Mouse (Mus musculus) kidney, embryonic 15.5 days (tissue): Measurements from ENCODE around the gene Mnd1. TPM values are rescaled to one million over a fixed set of nuclear protein-coding genes. Genes with fewer than 3 reads are reported as not detected.
A peak's percentile ranks its signal among the peaks of the same experiment; 100 is the strongest.

Experiments used
- ATAC-seq: fragments of 200-750 bp; cut with Nextera tagmentation; replicated peaks from 2 replicates; pipeline ENCODE4 v1.8.0; 2017; ENCODE audit warnings: moderate TSS enrichment; ENCODE audit not compliant: low FRiP score
- H3K27ac ChIP-seq: fragments of 300-500 bp; sonication (generic); 2 replicates; pipeline ENCODE4 v1.5.1; 2015; ENCODE audit warnings: mild to moderate bottlenecking, inconsistent platforms
- H3K27me3 ChIP-seq: fragments of 300-500 bp; sonication (generic); 2 replicates; pipeline ENCODE4 v1.6.1; 2015; ENCODE audit warnings: inconsistent platforms
- H3K36me3 ChIP-seq: fragments of 300-500 bp; sonication (generic); 2 replicates; pipeline ENCODE4 v1.6.1; 2015; ENCODE audit warnings: inconsistent platforms
- H3K4me1 ChIP-seq: fragments of 300-500 bp; sonication (generic); 2 replicates; pipeline ENCODE4 v1.6.1; 2015; ENCODE audit warnings: inconsistent platforms
- H3K4me2 ChIP-seq: fragments of 300-500 bp; sonication (generic); 2 replicates; pipeline ENCODE4 v1.6.1; 2015; ENCODE audit warnings: moderate library complexity, mild to moderate bottlenecking, inconsistent platforms
- H3K4me3 ChIP-seq: fragments of 300-500 bp; sonication (generic); replicated peaks from 2 replicates; pipeline ENCODE4 v1.5.1; 2015; ENCODE audit warnings: mild to moderate bottlenecking, inconsistent platforms
- H3K9ac ChIP-seq: fragments of 300-500 bp; sonication (generic); 2 replicates; pipeline ENCODE4 v1.6.1; 2015; ENCODE audit warnings: mild to moderate bottlenecking, inconsistent platforms
- H3K9me3 ChIP-seq: fragments of 300-500 bp; sonication (generic); replicated peaks from 2 replicates; pipeline ENCODE4 v1.6.1; 2016; ENCODE audit warnings: inconsistent platforms
- WGBS: fragments of 180-500 bp; shearing (Covaris S2); methylation state at CpG from one replicate; pipeline ENCODE4 v1.1.7; 2015; ENCODE audit warnings: mixed read lengths; 5-methylcytosine and 5-hydroxymethylcytosine counted together
- polyA plus RNA-seq: library from polyadenylated mRNA; unstranded; fragments of >200 nt; fragmentation: Nextera tagmentation; extraction: Ambion mirVana; gene quantifications from 2 replicates; pipeline ENCODE4 v1.2.1, GENCODE M21; 2015

Gene Mnd1
- polyA plus RNA-seq, 1 experiment from 2014 or later: 17.5 TPM

GRCm38 (mm10) chr3:84156105-84156504 is 519 bp upstream of the Mnd1 start:
- Histone ChIP-seq H3K4me1 (peaks cover 16% of the 10 kb centered on the region), H3K36me3 (peaks cover 5% of the 10 kb centered on the region; the same call in 1 of the 2 replicates), H3K27ac (no peak overlapping the region), H3K9ac (no peak overlapping the region), H3K27me3 (no peaks in the 10 kb centered on the region), H3K9me3 (no peaks in the 10 kb centered on the region), H3K4me2 (peak overlapping the region; percentile 100), H3K4me3 (no peak overlapping the region)
- WGBS: 41% methylated on average over 6 of the region's 6 CpGs
- no peak for ATAC-seq

DNA sequence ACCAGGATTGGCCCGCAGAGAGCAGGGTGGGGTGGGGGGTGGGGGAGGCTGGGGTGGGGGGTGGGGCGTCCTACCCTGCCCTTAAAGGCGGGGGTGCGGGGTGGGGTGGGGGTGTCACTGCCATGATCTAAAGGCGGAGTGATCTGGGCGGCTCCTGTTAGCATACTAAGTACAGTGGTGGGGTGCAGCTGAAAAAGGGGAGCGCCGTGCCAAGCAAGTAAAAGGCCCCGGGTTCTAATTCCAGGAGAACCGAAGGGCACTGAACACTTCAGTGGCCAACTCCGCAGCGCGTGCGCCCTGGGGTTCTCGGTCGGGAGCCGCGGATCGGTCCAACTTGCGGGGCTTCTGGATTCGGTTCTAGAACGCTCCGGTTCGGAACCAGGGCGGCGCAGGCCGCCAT is 440 bp downstream of the Mnd1 start:
- WGBS: under 1% methylated on average over 27 of the region's 27 CpGs
- Histone ChIP-seq H3K36me3 (peaks cover 3% of the 10 kb centered on the region; the same call in 1 of the 2 replicates), H3K27ac (peak overlapping the region; percentile 78), H3K4me2 (peak overlapping the region; percentile 100), H3K9ac (peak overlapping the region; percentile 76), H3K27me3 (no peaks in the 10 kb centered on the region), H3K9me3 (no peaks in the 10 kb centered on the region), H3K4me3 (peak overlapping the region; percentile 62), H3K4me1 (peaks cover 16% of the 10 kb centered on the region)
- ATAC-seq: peak; percentile 40; the same call in 1 of the 2 replicates

DNA sequence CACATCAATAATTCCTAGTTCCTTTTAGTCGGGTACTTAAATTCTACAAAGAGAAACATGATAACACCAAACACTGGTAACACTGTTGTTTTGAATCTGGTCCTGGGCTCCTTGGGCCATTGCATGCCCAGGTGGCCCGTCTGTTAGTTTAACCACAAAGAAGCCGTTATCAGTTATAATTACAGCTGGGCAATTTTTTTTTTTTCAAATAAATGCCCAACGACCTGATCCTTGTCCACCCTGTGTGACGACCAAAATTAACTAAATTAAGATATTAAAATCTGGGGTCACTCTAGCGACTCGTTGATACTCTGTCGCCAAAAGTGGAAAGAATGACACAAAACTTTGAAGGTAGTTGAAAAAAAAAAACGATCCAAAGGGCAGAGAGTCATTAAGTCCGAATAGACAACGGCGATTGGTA is 855 bp downstream of the Mnd1 start:
- Histone ChIP-seq H3K27me3 (no peaks in the 10 kb centered on the region), H3K4me1 (peaks cover 16% of the 10 kb centered on the region), H3K4me3 (peak overlapping the region; percentile 62), H3K9ac (no peak overlapping the region), H3K4me2 (peak overlapping the region; percentile 100), H3K27ac (no peak overlapping the region), H3K36me3 (0 out of 2 replicates have a peak, but pooled peaks cover 2% of the 10 kb centered on the region), H3K9me3 (0 out of 2 replicates have a peak, but pooled peaks cover 1% of the 10 kb centered on the region)
- 7% methylated on average over 12 of the region's 12 CpGs for WGBS
- no peak for ATAC-seq

GRCm38 (mm10) chr3:84149831-84150230 is 5.8 kb downstream of the Mnd1 start:
- no peak overlapping the region for H3K9ac ChIP-seq
- no peak overlapping the region for H3K4me2 ChIP-seq
- 0 out of 2 replicates have a peak, but pooled peaks cover 5% of the 10 kb centered on the region for H3K36me3 ChIP-seq
- no peak overlapping the region for H3K27ac ChIP-seq
- H3K27me3 ChIP-seq: no peaks in the 10 kb centered on the region
- 95% methylated on average over 3 of the region's 3 CpGs for WGBS
- no peak overlapping the region for H3K4me3 ChIP-seq
- no peak for ATAC-seq
- peaks cover 6% of the 10 kb centered on the region for H3K4me1 ChIP-seq
- 0 out of 2 replicates have a peak, but pooled peaks cover 4% of the 10 kb centered on the region for H3K9me3 ChIP-seq

- no peaks in the 10 kb centered on the region for H3K36me3 ChIP-seq
- no peak overlapping the region for H3K9ac ChIP-seq
- H3K27me3 ChIP-seq: no peaks in the 10 kb centered on the region
- H3K4me3 ChIP-seq: no peak overlapping the region
- no peak for ATAC-seq
- WGBS: 53% methylated on average over 7 of the region's 7 CpGs
- no peak overlapping the region for H3K4me2 ChIP-seq
- H3K27ac ChIP-seq: no peak overlapping the region
- no peaks in the 10 kb centered on the region for H3K4me1 ChIP-seq
- H3K9me3 ChIP-seq: no peaks in the 10 kb centered on the region
Observed at GRCm38 (mm10) chr3:84140947-84141346, 14.6 kb downstream of the Mnd1 start.

- Histone ChIP-seq H3K27ac (no peak overlapping the region), H3K9ac (no peak overlapping the region), H3K4me3 (no peak overlapping the region), H3K4me1 (peaks cover 3% of the 10 kb centered on the region; the same call in 1 of the 2 replicates), H3K4me2 (no peak overlapping the region), H3K27me3 (no peaks in the 10 kb centered on the region), H3K9me3 (no peaks in the 10 kb centered on the region), H3K36me3 (no peaks in the 10 kb centered on the region)
- 82% methylated on average over 7 of the region's 7 CpGs for WGBS
- no peak for ATAC-seq
Observed at GRCm38 (mm10) chr3:84136509-84136908, 19.1 kb downstream of the Mnd1 start.

DNA sequence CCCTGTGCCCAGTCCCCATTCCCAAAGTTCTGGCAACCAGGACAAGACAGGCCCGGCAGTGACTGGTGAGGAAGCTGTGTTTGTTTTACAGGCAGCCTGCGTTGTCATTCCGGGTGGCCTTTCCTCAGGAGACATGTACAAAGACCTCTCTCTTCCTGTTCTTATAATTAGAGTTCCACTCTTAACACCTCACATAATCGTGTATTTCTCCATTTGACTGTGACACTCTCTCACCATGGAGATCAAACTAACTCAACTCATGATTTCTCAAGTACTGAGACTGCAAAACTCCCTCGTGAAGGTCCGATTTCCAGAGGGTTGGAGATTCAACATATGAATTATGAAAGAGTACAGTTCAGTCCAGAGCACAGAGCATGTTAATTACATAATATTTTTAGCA is 19.7 kb downstream of the Mnd1 start:
- ATAC-seq: no peak
- Histone ChIP-seq H3K4me3 (no peak overlapping the region), H3K4me2 (no peak overlapping the region; the same call in 1 of the 2 replicates)

DNA sequence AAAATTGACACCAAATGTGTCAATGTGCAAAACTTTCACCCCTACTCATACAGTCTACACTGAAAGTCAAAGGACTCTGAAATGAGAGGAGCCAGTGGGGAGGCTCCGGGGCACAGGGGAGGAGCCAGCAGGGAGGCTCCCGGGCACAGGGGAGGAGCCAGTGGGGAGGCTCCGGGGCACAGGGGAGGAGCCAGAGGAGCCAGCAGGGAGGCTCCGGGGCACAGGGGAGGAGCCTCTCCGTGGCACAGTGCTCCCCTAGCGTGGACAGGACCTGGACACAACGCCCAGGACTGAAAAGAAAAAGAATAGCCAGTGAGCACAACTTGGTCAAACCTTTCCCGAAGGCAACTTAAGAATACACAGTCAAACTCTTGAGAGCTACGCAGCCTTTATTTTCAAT is 20.2 kb downstream of the Mnd1 start:
- Histone ChIP-seq H3K27me3 (no peaks in the 10 kb centered on the region), H3K9ac (no peak overlapping the region), H3K4me2 (peak overlapping the region; percentile 31; the same call in 1 of the 2 replicates), H3K36me3 (no peaks in the 10 kb centered on the region), H3K27ac (no peak overlapping the region), H3K9me3 (no peaks in the 10 kb centered on the region), H3K4me1 (peaks cover 3% of the 10 kb centered on the region; the same call in 1 of the 2 replicates), H3K4me3 (no peak overlapping the region)
- ATAC-seq: peak; percentile 92
- WGBS: 29% methylated on average over 9 of the region's 9 CpGs

More for the DNA sequence above, 19.7 kb downstream of the Mnd1 start:
- H3K4me1 ChIP-seq: peaks cover 3% of the 10 kb centered on the region; the same call in 1 of the 2 replicates
- H3K36me3 ChIP-seq: no peaks in the 10 kb centered on the region
- H3K9me3 ChIP-seq: no peaks in the 10 kb centered on the region
- H3K9ac ChIP-seq: no peak overlapping the region
- H3K27ac ChIP-seq: no peak overlapping the region
- no peaks in the 10 kb centered on the region for H3K27me3 ChIP-seq
- WGBS: 62% methylated on average over 6 of the region's 6 CpGs

DNA sequence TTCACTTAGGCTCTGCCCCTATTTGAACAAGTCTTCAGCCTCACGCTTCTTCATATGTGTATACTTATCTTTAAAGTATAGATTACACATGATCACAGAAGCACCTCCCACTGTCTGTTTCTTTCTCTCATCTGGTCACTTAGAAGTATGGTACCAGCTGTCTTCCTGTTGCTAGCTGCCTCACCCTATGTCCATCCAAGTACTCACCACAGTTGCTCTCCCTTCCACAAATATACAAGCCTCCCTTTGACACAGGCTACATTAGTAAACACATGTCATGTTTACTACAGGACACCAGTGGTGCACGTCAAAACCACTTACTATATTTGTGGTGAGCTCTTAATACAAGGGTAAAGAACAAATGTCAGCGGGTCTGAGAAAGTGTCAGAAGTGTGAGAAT is 24.2 kb downstream of the Mnd1 start:
- H3K27ac ChIP-seq: no peak overlapping the region
- WGBS: 95% methylated on average over 3 of the region's 3 CpGs

DNA sequence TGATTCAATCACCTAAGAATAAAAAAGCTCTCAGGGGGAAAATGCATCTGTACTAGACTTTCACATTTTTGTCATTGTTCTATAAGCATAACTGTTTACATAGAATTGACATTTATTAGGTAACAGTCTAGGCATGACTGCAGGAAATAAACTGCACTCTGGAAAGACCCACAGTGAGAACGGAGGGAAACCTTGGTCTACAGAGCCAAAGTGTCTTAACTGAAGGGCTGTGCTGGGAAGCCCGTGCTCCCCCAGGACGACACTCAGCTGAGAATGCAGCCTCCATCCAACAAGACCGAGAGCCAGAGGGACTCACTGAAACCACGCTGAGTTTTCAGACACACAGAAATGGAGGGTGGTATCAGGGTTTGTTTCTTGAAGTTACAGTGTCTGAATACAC is 24.8 kb downstream of the Mnd1 start:
- Histone ChIP-seq H3K36me3 (no peaks in the 10 kb centered on the region), H3K4me3 (no peak overlapping the region), H3K4me2 (no peak overlapping the region), H3K4me1 (peaks cover 21% of the 10 kb centered on the region), H3K9me3 (no peaks in the 10 kb centered on the region), H3K27me3 (no peaks in the 10 kb centered on the region), H3K27ac (no peak overlapping the region), H3K9ac (no peak overlapping the region)
- ATAC-seq: no peak
- WGBS: 67% methylated on average over 5 of the region's 5 CpGs

More for the DNA sequence above, 24.2 kb downstream of the Mnd1 start:
- no peak for ATAC-seq
- H3K27me3 ChIP-seq: no peaks in the 10 kb centered on the region
- peaks cover 21% of the 10 kb centered on the region for H3K4me1 ChIP-seq
- H3K4me3 ChIP-seq: no peak overlapping the region
- H3K36me3 ChIP-seq: no peaks in the 10 kb centered on the region
- H3K9ac ChIP-seq: no peak overlapping the region
- no peak overlapping the region for H3K4me2 ChIP-seq
- H3K9me3 ChIP-seq: no peaks in the 10 kb centered on the region

GRCm38 (mm10) chr3:84128871-84129870 is 26.4 kb downstream of the Mnd1 start:
- Histone ChIP-seq H3K36me3 (no peaks in the 10 kb centered on the region), H3K9me3 (no peaks in the 10 kb centered on the region), H3K27me3 (no peaks in the 10 kb centered on the region), H3K4me3 (no peak overlapping the region), H3K4me2 (0 out of 2 replicates have a peak overlapping the region, but pooled peaks have one; percentile 8), H3K27ac (peak overlapping the region; percentile 77), H3K9ac (no peak overlapping the region), H3K4me1 (peaks cover 18% of the 10 kb centered on the region)
- peak; percentile 82 for ATAC-seq
- WGBS: 30% methylated on average over 11 of the region's 11 CpGs

GRCm38 (mm10) chr3:84127431-84127830 is 28.2 kb downstream of the Mnd1 start:
- Histone ChIP-seq H3K9ac (no peak overlapping the region), H3K27me3 (no peaks in the 10 kb centered on the region), H3K4me2 (no peak overlapping the region), H3K36me3 (no peaks in the 10 kb centered on the region), H3K9me3 (no peaks in the 10 kb centered on the region), H3K4me1 (peaks cover 18% of the 10 kb centered on the region), H3K4me3 (no peak overlapping the region), H3K27ac (0 out of 2 replicates have a peak overlapping the region, but pooled peaks have one; percentile 14)
- no peak for ATAC-seq
- WGBS: 52% methylated on average over 2 of the region's 2 CpGs
